Mouse (Mus musculus) frontal cortex, postnatal 25 days (tissue): ENCODE results near the gene Plcb3.

Experiments
- DNase-seq, 2 experiments: peaks; one replicate each; pipeline ENCODE4 v3.0.0; 2022; ENCODE audit warnings: low spot score in 2 of 2

The Plcb3 gene

GRCm38 (mm10) chr19:6970460-6971085 lies 5.7 kb downstream of the Plcb3 start:
- no peak for DNase-seq

- DNase-seq = no peak
Observed at GRCm38 (mm10) chr19:6969665-6970381, 6.4 kb downstream of the Plcb3 start.

DNA sequence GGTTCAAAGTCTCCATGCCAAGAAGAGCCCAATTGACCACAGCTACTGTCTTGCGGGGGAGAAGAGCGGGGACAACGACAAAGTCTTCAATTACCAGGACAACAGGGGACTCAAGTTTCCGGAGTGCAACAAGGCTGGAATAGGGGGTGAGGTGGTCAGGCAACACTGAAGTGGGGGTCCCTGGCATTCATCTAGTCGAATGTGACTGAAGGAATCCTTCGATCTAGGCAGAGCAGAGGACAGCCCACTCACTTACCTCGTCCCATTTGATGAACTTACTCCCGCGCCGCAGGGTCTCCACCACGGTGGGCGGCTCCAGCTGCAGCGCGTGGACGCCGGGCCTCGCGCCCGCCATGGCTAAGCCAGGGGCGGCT lies 7.0 kb downstream of the Plcb3 start:
- no peak for DNase-seq

DNA sequence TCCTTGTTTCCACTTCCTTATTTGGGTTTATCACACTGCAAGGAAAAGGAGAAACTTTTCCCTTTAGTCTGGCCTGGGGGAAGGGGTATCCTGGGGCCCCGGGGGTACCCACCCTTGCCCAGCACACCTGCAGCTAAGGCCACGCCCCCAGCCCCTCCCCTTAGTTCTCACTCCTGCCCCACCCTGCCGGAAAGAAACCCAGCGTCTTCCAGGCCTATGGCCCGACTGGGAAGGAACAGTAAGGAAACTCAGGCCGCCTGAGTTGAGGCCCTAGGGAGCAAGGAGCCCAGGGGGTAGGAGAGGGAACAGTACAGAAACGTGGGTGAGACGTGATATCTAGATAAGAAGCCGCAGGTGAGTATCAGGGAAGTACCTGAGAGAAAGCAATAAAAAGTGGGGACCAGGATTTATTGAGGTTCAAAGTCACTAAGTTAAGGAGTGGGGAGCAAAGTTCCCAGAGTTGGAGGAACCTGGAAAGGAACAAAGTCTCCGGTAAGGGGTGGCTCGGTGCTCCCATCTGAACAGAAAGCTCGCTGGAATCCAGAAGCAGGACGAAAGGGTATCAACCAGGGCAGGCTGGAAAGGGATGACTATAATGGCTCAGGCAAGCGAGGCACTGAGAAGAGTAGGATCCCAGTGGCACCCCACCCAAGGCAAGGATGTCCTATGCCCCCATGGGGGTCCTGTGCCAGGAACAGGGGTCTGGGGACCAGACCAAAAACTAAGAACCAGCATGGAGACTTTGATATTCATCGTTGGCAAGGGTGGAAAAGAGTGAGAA lies 7.6 kb downstream of the Plcb3 start:
- no peak for DNase-seq

DNA sequence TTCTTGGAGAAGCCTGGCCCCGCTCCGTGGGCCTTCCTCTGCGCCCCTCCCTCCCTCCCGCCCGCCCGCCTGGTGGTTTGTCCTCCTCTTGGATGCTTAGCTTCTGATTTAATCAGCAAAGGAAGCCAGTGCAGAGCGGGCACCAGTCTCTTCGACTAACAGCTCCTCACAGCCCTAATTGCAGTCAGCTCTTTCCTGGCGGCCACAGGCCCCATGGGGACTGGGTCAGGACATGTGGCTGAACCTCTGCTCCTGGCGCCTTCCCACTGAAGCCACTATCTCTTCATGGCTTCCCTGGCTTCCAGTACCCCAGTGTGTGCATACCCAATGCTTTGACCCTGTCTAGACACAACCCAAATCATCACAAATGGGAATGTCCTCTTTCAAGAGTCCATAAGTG lies 19.8 kb downstream of the Plcb3 start:
- DNase-seq = no peak

GRCm38 (mm10) chr19:6955424-6955823 lies 20.8 kb downstream of the Plcb3 start:
- DNase-seq = no peak

GRCm38 (mm10) chr19:6954046-6954445 lies 22.2 kb downstream of the Plcb3 start:
- no peak for DNase-seq

DNA sequence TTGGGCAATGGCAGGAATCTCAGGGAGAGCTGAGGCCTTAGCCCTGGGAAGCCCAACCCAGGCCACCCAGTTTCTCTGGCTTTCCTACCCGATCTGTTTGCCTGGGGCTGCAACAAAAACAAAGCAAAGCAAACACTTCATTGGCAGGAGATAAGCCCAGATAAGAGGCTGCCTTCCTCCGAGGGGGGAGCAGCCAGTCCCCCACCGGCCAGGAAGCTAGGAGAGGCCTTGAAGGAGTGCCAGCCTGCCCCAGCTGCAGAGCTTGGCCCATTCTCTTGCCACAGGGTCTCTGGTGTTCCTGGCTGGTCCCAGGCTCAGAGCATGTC lies 23.6 kb downstream of the Plcb3 start:
- DNase-seq = no peak

DNA sequence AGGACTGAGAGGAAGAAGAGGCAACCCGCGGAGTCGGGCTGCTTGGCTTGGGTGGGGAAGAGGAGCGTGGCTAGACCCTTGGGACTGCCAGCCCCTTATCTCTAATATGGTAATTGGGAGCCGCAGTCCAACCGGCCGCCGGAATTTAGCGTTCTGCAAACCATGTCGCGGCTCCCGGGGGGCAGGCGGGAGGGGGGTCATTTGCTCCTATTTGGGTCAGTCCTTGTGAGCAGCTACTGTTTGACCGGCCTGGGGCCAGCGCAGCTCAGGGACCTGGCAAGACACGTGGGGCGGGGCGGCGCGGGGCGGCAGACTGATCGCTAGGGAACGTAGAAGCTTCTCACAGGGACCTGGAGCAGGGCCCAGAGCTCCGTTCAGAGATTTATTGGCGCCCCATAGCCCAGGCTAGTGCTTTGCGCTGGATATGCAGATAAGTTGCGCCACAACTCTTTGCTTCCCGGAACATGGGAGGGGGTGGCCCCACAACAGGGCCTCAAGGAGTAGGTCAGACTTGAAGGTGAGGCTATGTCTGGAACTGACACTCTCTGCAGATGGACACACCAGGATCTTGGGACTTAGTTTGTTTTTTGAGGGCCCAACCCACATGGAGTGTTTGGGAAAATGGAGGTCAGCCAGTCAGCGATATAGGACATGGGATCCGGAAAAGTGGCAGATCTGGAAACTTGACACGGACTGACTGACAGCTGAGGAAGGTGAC lies 24.1 kb downstream of the Plcb3 start:
- peak; percentile 50 to 53 for DNase-seq

DNA sequence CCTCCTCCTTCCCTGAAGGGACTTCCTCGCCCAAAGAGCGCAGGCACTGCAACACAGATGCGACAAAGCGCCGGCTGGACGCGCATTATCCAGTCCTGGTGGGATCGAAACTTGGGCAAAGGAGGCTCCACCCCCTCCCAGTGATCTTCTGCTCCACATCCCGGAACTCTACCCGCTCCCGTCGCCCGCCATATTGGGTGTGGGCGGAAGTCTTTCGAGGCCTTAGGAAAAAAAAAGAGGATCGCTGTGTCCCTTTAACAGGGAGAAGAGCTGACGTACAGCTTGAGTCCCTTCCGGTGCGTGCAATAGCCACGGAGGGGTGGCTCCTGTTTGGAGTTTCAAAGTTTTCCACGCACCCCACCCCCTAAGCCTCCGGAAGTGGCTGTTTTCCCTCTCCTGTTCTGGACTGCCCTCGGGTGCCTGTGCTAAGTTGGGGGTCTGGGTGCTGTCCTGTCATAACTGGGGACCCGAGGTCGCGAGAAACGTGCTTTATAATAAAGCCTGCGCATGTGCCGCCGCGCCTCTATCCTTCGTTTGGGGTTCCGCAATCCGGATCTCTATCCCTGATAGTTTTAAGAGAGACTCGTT lies 24.8 kb downstream of the Plcb3 start:
- peak; percentile 80 to 82 for DNase-seq

GRCm38 (mm10) chr19:6950613-6951153 lies 25.6 kb downstream of the Plcb3 start:
- peak; percentile 39 to 47 for DNase-seq

- no peak for DNase-seq
Observed at GRCm38 (mm10) chr19:6949951-6950350, 26.3 kb downstream of the Plcb3 start.

DNA sequence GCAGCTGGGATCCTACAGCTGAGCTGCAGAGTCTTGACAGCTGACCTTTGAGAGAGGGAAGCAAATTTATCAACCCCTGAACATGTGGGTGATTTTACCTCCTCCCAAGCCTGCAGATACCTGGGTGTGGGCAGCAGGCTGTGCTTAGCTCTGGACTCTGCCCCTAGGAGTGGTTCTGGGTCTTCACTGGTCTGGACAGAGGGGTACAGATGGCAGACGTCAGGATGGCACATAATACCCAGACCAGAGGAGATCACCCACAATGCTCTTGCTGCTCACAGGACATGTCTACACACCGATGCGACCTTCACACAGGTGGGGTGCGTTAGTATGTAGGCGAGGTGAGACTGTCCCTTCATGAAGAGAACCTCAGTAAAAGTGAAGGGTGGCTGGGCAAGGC lies 26.7 kb downstream of the Plcb3 start:
- DNase-seq = no peak

DNA sequence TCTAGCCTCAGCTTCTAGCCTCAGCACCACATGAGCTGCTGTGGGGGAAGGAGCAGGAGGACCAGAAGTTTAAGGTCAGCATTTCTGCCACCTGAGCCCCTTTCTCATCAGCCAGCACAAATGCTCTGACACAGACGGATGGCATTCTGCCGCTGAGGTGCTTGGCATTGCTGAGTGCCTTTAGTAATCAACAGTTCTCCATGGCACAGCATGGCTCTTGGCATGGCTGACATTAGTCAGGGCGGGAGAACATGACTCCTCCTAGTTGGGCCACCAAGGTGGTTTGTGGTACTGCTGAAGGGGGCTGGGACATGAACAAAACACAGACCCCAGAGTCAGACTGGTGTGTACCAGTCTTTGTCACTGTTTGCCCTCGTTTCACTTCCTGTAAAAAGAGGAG lies 28.1 kb downstream of the Plcb3 start:
- DNase-seq = no peak

- DNase-seq = no peak
Observed at GRCm38 (mm10) chr19:6947742-6948141, 28.5 kb downstream of the Plcb3 start.

- no peak for DNase-seq
Observed at GRCm38 (mm10) chr19:6943709-6944108, 32.6 kb downstream of the Plcb3 start.

DNA sequence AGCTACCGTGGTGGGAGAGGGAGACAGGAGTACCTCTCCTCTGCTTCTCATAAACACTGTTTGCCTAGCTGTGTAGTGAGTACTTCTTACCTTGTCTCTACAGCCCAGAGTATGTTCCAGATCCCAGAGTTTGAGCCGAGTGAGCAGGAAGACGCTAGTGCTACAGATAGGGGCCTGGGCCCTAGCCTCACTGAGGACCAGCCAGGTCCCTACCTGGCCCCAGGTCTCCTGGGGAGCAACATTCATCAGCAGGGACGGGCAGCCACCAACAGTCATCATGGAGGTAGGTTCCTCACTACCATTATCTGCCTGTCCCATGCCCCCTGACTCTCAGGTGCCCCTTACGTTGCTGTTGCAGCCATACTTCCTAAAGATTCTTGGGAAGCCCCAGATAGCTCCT lies 33.5 kb downstream of the Plcb3 start:
- no peak for DNase-seq

DNA sequence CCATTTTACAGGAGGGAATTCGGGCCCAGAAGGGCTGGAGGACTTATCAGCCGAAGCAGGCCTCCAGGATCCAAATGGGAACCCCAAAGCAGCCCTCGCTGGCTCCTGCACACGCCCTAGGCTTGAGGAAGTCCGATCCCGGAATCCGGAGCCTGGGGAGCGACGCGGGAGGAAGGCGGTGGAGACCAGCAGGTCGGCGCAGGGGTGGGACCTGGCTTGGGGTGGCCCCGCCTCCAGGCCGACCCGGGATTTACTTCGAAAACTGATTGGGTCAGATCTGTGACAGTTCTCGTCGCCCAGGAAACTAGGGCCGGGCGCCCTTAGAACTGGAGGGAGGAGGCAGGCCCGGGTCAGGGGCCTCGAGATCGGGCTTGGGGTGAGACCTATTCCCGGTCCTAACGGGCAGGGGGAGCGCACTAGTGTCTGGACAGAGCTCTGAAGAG lies 34.0 kb downstream of the Plcb3 start, which contains the start of gene Gpr137:
Gpr137 (minus strand) TSS at position 232 of the 443 bp plus-strand sequence.
- DNase-seq = peak; percentile 89

DNA sequence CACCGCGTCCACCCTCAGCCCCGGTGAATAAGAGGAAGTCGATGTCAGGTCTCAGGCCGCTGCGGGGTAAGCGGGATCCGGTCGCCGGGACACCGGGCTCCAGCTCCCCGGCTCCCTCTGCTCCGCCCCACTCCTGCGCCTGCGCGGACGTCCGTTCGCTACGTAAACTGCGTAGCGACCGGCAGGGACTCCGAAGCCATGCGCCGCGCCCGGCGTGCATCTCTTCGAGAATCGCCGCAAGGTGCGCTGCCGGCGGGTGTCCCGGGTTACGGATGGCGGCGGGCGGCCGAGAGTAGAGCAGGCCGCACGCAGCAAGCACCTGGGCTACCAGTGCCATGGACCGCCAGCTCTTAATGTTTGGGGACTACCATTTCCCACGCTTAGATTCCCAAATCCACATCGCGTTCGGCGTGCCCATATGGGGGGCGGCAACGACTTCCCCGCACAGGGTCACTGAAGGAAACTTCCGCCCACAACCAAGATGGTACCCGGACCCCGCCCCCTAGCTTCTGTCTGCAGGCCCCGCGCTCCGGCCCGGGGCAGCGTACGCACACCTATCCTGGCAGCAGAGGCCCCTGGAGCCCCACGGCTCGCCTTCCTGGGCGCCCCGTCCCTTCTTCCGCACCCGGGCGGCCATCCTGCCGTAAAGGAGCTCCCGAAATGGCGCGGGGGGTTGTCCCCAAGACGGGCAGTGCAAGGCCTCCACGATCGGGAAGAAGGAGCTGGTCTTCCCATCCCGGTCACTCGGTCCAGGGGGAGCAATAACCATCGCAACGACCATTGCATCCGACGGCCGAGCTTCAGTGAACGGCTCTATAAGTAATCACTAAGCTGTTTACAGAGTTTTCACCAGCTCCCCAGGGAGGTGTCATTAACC lies 34.7 kb downstream of the Plcb3 start, which contains the start of gene Bad:
Bad (plus strand) TSS at position 490 of the 877 bp plus-strand sequence.
- peak; percentile 90 to 92 for DNase-seq
